In genomic region chr10:117195005-117195404, GRCm38 (mm10) we compare ENCODE assay signal across 23 mouse cellular contexts. TPM values are rescaled to one million over a fixed set of nuclear protein-coding genes. Genes with fewer than 3 reads are reported as not detected.
DNase-seq lines count a peak whose midpoint lies in the region; ATAC-seq and TF ChIP-seq lines count a peak whose summit lies in the region.
"Had no signal": no experiment of that assay in that cellular context is flagged by ENCODE, and none has a peak within 500 bp of the region (broad histone marks: within the 10 kb centered on the region; RNA-seq: fewer than 3 reads in every experiment).

No protein-coding gene starts in this region.

- intact Hi-C loops in gastrocnemius, postnatal 14 days (cut with DNase I; ENCODE audit: low total_unique reads), result no loop called here

- 0 out of 2 replicates have a peak, but pooled peaks cover 5% of the 10 kb centered on the region for H3K4me1 ChIP-seq in intestine, embryonic 15.5 days (replicated peaks)
- no peaks in the 10 kb centered on the region; the same call in 1 of the 2 replicates for H3K4me1 ChIP-seq in intestine, embryonic 16.5 days (ENCODE audit: control insufficient read depth, insufficient read depth, low read length)
- peaks cover 0 to 3% of the 10 kb centered on the region in 2 experiments; a peak in 1 of 4 replicates for H3K4me1 ChIP-seq in ES-E14 (ENCODE audit: control insufficient read depth in 2 of 2, insufficient read depth in 2 of 2, low read length in 2 of 2, poor library complexity in 1 of 2)
- H3K4me1 ChIP-seq in testis, adult 2 months (ENCODE audit: control insufficient read depth, insufficient read depth, low read length), result peaks cover 8% of the 10 kb centered on the region
- H3K4me1 ChIP-seq: forebrain, embryonic 13.5 days; hindbrain, embryonic 15.5 days had no signal

- no peaks in the 10 kb centered on the region for H3K9me3 ChIP-seq in intestine, embryonic 15.5 days
- no peaks in the 10 kb centered on the region for H3K9me3 ChIP-seq in intestine, embryonic 16.5 days (ENCODE audit: control insufficient read depth, low read length)
- no peaks in the 10 kb centered on the region for H3K9me3 ChIP-seq in ES-E14 (ENCODE audit: control insufficient read depth, insufficient read depth, low read depth, low read length)
- H3K9me3 ChIP-seq: forebrain, embryonic 13.5 days; heart, embryonic 12.5 days; hindbrain, embryonic 15.5 days had no signal

- no peak overlapping the region for H3K4me3 ChIP-seq in intestine, embryonic 15.5 days (replicated peaks)
- no peak overlapping the region for H3K4me3 ChIP-seq in intestine, embryonic 16.5 days (ENCODE audit: low read length)
- peak overlapping the region; percentile 20 to 59; a peak in 3 of 4 replicates for H3K4me3 ChIP-seq in ES-E14 (ENCODE audit: insufficient read depth in 1 of 2, low read depth in 1 of 2, low read length in 2 of 2, poor library complexity in 1 of 2, severe bottlenecking in 1 of 2)
- peak overlapping the region; percentile 44 for H3K4me3 ChIP-seq in testis, adult 2 months (ENCODE audit: control insufficient read depth, low read depth, low read length)
- H3K4me3 ChIP-seq: forebrain, embryonic 13.5 days; heart, embryonic 12.5 days; hindbrain, embryonic 15.5 days had no signal

- peak; percentile 34; the same call in 1 of the 2 replicates for ATAC-seq in intestine, embryonic 15.5 days
- no peak for ATAC-seq in intestine, embryonic 16.5 days
- ATAC-seq in cerebellum, adult (ENCODE audit: insufficient number of reproducible peaks, low FRiP score, low TSS enrichment), result no peak
- ATAC-seq: forebrain, embryonic 13.5 days; forebrain, postnatal 0 days had no signal

- no peak overlapping the region for H3K27ac ChIP-seq in intestine, embryonic 15.5 days
- no peak overlapping the region for H3K27ac ChIP-seq in intestine, embryonic 16.5 days (ENCODE audit: low read length)
- H3K27ac ChIP-seq in ES-E14 (ENCODE audit: insufficient read depth, low read depth, low read length, poor library complexity, severe bottlenecking), result no peak overlapping the region
- H3K27ac ChIP-seq in testis, adult 2 months (ENCODE audit: control insufficient read depth, insufficient read depth, low read depth, low read length), result no peak overlapping the region
- H3K27ac ChIP-seq: forebrain, embryonic 13.5 days; hindbrain, embryonic 15.5 days had no signal

- H3K4me2 ChIP-seq in intestine, embryonic 15.5 days (replicated peaks), result no peak overlapping the region
- no peak overlapping the region for H3K4me2 ChIP-seq in intestine, embryonic 16.5 days (ENCODE audit: low read depth, low read length)
- H3K4me2 ChIP-seq: forebrain, embryonic 13.5 days; heart, embryonic 12.5 days; hindbrain, embryonic 15.5 days had no signal

- in situ Hi-C loops in ES-E14 (cut with MboI; ENCODE audit: low sequenced_read_pairs in 2 of 2, unreplicated experiment in 2 of 2), result no loop called here

- H3K36me3 ChIP-seq in intestine, embryonic 15.5 days, result no peaks in the 10 kb centered on the region
- no peaks in the 10 kb centered on the region for H3K36me3 ChIP-seq in intestine, embryonic 16.5 days (ENCODE audit: control insufficient read depth, insufficient read depth, low read length)
- H3K36me3 ChIP-seq in ES-E14 (ENCODE audit: control insufficient read depth, insufficient read depth, low read length, poor library complexity, severe bottlenecking), result no peaks in the 10 kb centered on the region
- no peaks in the 10 kb centered on the region for H3K36me3 ChIP-seq in testis, adult 2 months (ENCODE audit: control insufficient read depth, insufficient read depth, low read length)
- H3K36me3 ChIP-seq: heart, embryonic 12.5 days; hindbrain, embryonic 15.5 days had no signal

- no peak for TF ChIP-seq POLR2A in testis, adult 2 months (IDR thresholded peaks at IDR 0.05; ENCODE audit: control insufficient read depth, low read depth, low read length)

- H3K9ac ChIP-seq in intestine, embryonic 15.5 days, result no peak overlapping the region
- no peak overlapping the region for H3K9ac ChIP-seq in intestine, embryonic 16.5 days (ENCODE audit: low read depth, low read length)
- 0 out of 2 replicates have a peak overlapping the region, but pooled peaks have one; percentile 0 for H3K9ac ChIP-seq in ES-E14 (ENCODE audit: insufficient read depth, low read depth, low read length, poor library complexity, severe bottlenecking)
- H3K9ac ChIP-seq: forebrain, embryonic 13.5 days; forebrain, postnatal 0 days; heart, embryonic 12.5 days; hindbrain, embryonic 15.5 days had no signal

- no peak for TF ChIP-seq CTCF in testis, adult 2 months (IDR thresholded peaks at IDR 0.05; ENCODE audit: control insufficient read depth, insufficient read depth, insufficient replicate concordance, low read depth, low read length)

- 74% methylated on average over 12 of the region's 12 CpGs for WGBS in intestine, embryonic 15.5 days
- WGBS in intestine, embryonic 16.5 days, result 78% methylated on average over 12 of the region's 12 CpGs

- no peaks in the 10 kb centered on the region for H3K27me3 ChIP-seq in intestine, embryonic 15.5 days (replicated peaks)
- H3K27me3 ChIP-seq in intestine, embryonic 16.5 days (replicated peaks; ENCODE audit: control insufficient read depth, insufficient read depth, low read length), result no peaks in the 10 kb centered on the region
- no peaks in the 10 kb centered on the region for H3K27me3 ChIP-seq in testis, adult 2 months (ENCODE audit: control insufficient read depth, insufficient read depth, low read length)
- H3K27me3 ChIP-seq: forebrain, embryonic 13.5 days; heart, embryonic 12.5 days; hindbrain, embryonic 15.5 days had no signal

- DNase-seq in ES-E14 (ENCODE audit: low read depth, low spot score), result no peak
- peak; percentile 49 for DNase-seq in fat pad, adult 2 months (ENCODE audit: extremely low read depth, low read depth, low spot score)
- no peak for DNase-seq in gastrocnemius, postnatal 4 days (ENCODE audit: low spot score in 2 of 2)
- no peak for DNase-seq in gastrocnemius, postnatal 14 days
- DNase-seq: adrenal gland, postnatal 10 days; cerebellum, adult 18-20 months; cerebellum, adult 9-11 months; cerebellum, postnatal 36 days; forebrain, postnatal 0 days; heart, postnatal 36 days; kidney, adult 11 months had no signal

TF ChIP-seq in ES-E14, 5 proteins besides CTCF, POLR2A, EP300 and RAD21:
- TF ChIP-seq HCFC1 (IDR thresholded peaks at IDR 0.05; ENCODE audit: borderline replicate concordance, insufficient read depth, low read length) (no peak), ZC3H11A (IDR thresholded peaks at IDR 0.05; ENCODE audit: borderline replicate concordance, low read depth, low read length) (no peak), CHD2 (IDR thresholded peaks at IDR 0.05; ENCODE audit: low read depth, low read length) (no peak), MAFK (IDR thresholded peaks at IDR 0.05; ENCODE audit: insufficient read depth, low read depth, low read length) (no peak), ZNF384 (IDR thresholded peaks at IDR 0.05; ENCODE audit: low read depth, low read length) (no peak)

RNA-seq across cellular contexts. Expression of gene Yeats4, which starts 29.3 kb away (rescaled TPM):
- 62.5 and 64.9 TPM in 2 replicates for polyA plus RNA-seq in intestine, embryonic 15.5 days (2015; fragmentation: Nextera tagmentation; extraction: Ambion mirVana)
- polyA plus RNA-seq in intestine, embryonic 16.5 days (2015; fragmentation: Nextera tagmentation; extraction: Ambion mirVana), result 52.2 and 54.8 TPM in 2 replicates
- total RNA-seq in ES-E14 (2012; rRNA removed), result 39.7 and 47.3 TPM in 2 replicates
- polyA plus RNA-seq in testis, adult 2 months (2012; rRNA removed), result 43.3 and 44.1 TPM in 2 replicates
- 10 to 100 TPM; 29.6 to 33.2 TPM for total RNA-seq in gastrocnemius, postnatal 4 days (2021)
- 10 to 100 TPM; 16.9 to 18.5 TPM for total RNA-seq in gastrocnemius, postnatal 14 days (2021)

RNA-seq across cellular contexts. Expression of gene 9530003J23Rik, which starts 43.5 kb away (rescaled TPM):
- not detected in 2 replicates for polyA plus RNA-seq in intestine, embryonic 15.5 days (2015; fragmentation: Nextera tagmentation; extraction: Ambion mirVana)
- not detected in 2 replicates for polyA plus RNA-seq in intestine, embryonic 16.5 days (2015; fragmentation: Nextera tagmentation; extraction: Ambion mirVana)
- total RNA-seq in ES-E14 (2012; rRNA removed), result not detected in 2 replicates
- polyA plus RNA-seq in testis, adult 2 months (2012; rRNA removed), result 0.18 and 0.33 TPM in 2 replicates
- not detected for total RNA-seq in gastrocnemius, postnatal 4 days (2021)
- not detected for total RNA-seq in gastrocnemius, postnatal 14 days (2021)
- total RNA-seq: adrenal gland, postnatal 10 days; forebrain, postnatal 0 days; gastrocnemius, adult 18-20 months; granulocyte monocyte progenitor cell, adult 5-6 weeks; heart, adult 8-10 months; heart, postnatal 36 days had no signal
- polyA plus RNA-seq: forebrain, embryonic 13.5 days; heart, embryonic 12.5 days; heart, embryonic 16.5 days; hindbrain, embryonic 11.5 days; hindbrain, embryonic 15.5 days had no signal

RNA-seq across cellular contexts. Expression of gene Frs2, which starts 46.7 kb away (rescaled TPM):
- 14.2 and 16.8 TPM in 2 replicates for polyA plus RNA-seq in intestine, embryonic 15.5 days (2015; fragmentation: Nextera tagmentation; extraction: Ambion mirVana)
- 13.9 and 15.6 TPM in 2 replicates for polyA plus RNA-seq in intestine, embryonic 16.5 days (2015; fragmentation: Nextera tagmentation; extraction: Ambion mirVana)
- 11.7 and 17.3 TPM in 2 replicates for total RNA-seq in ES-E14 (2012; rRNA removed)
- 8.0 and 10.3 TPM in 2 replicates for polyA plus RNA-seq in testis, adult 2 months (2012; rRNA removed)
- 10 to 100 TPM; 15.4 to 17.7 TPM for total RNA-seq in gastrocnemius, postnatal 4 days (2021)
- total RNA-seq in gastrocnemius, postnatal 14 days (2021), result 1 to 10 TPM; 7.9 to 9.4 TPM

Comparison
In these comparisons a context has a peak if more than half of its experiments do, and no peak if none do; other contexts are left out.
1. H3K4me3 ChIP-seq: peak in ES-E14 (2 of 2) and testis, adult 2 months (single experiment); none in intestine, embryonic 15.5 days (single experiment) and intestine, embryonic 16.5 days (single experiment).